Mouse (Mus musculus) A20 (cell line): ENCODE data around the gene Grm1.
"Not testable (repeated sequence)": the region's sequence is repeated elsewhere in the genome, so short reads cannot be mapped to it uniquely, and the experiment has no call there.

Experiments
- DNase-seq: peaks from one replicate; pipeline ENCODE4 v3.0.0-alpha.2; 2011; ENCODE audit warnings: low read depth, low spot score

Grm1 gene

GRCm38 (mm10) chr10:11081611-11082398 is at the start of gene Grm1:
Gene Grm1, minus strand, starts transcription at chr10:11082356.
- no peak for DNase-seq

- no peak for DNase-seq
Measured at GRCm38 (mm10) chr10:11121781-11122180, 39.6 kb upstream of the Grm1 start.

DNA sequence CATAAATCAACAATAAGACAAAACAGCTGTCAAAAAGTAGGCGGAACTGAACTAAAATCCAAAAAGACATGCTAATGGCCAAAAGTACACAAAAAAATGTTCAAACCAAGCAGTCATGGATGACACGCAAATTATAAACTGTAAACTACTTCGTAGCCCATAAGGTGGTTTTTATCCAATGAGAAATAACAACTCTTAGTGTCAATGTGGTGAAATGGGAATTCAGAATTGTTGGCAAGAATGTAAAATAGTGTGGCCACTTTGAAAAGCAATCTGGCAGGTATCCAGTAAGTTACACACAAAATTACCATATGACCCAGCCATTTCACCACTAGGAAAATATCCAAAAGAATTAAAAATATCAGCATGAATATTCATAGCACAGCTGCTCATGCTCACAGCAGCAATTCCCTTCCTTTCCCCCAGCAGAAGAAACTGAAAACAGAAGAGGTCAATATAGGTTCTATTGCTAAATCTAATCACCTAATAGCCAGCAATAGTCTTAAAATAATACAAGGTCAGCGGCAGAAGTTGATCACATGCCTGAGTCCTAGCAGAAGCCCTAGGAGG is 16.4 kb upstream of the Grm1 start:
- DNase-seq: no peak

GRCm38 (mm10) chr10:11086348-11086747 is 4.2 kb upstream of the Grm1 start:
- no peak for DNase-seq

- no peak for DNase-seq
Measured at GRCm38 (mm10) chr10:11080725-11081610, 1.2 kb downstream of the Grm1 start.

DNA sequence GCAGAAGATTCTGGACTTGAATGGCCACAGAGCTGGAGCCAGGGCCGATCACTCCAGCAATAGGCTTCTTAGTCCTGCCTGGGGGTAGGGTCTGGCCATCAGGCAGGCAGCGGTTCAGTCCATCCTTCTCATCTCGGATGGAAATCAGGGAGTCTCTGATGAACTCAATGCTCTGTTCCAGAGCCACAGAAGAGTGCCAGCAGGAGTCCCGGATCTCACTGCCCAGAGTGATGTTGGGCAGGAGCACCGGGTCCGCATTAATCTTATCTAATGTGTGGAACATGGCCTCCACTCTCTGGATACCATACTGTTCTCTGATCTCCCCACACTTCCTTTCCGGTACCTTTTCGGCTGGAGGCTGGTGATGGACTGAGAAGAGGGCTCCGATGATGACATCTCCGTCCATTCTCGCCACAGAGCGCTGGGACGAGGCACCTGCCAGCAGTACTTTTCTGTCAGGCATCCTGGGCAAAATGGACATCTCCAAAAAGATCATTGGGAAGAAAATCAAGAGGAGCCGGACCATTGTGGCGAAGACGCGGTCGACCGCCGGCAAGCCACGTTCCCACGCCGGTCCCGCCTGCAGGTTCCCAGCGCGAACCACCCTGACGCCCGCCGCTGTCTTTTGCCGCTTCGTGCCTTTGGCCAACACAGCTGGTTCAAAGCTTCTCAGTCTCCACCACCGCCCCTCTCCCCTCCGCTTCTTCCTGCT is 2.0 kb downstream of the Grm1 start:
- no peak for DNase-seq

GRCm38 (mm10) chr10:11079506-11079905 is 2.6 kb downstream of the Grm1 start:
- no peak for DNase-seq

- no peak for DNase-seq
Measured at GRCm38 (mm10) chr10:11065136-11065535, 17.0 kb downstream of the Grm1 start.

GRCm38 (mm10) chr10:11061318-11062071 is 20.7 kb downstream of the Grm1 start:
- DNase-seq: no peak

GRCm38 (mm10) chr10:11049361-11049760 is 32.8 kb downstream of the Grm1 start:
- DNase-seq: no peak

DNA sequence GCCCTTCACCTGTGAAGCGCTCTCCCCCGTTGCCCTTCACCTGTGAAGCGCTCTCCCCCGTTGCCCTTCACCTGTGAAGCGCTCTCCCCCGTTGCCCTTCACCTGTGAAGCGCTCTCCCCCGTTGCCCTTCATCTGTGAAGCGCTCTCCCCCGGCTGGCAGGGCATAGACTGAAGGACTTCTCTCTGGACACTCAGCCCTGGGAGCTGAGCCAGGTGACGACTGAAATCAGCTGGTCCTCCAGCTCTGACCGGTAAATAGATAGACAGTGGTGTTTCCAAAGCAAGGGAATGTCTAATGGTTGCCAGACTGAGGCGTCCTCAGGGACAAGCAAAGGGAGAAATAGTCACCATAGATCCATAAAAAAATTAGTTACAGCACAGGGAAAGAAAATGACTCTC is 36.7 kb downstream of the Grm1 start:
- not testable (repeated sequence) for DNase-seq

- DNase-seq: no peak
Measured at GRCm38 (mm10) chr10:11044455-11045106, 37.6 kb downstream of the Grm1 start.

GRCm38 (mm10) chr10:11039323-11039722 is 42.8 kb downstream of the Grm1 start:
- peak; percentile 1 for DNase-seq

GRCm38 (mm10) chr10:11032221-11032620 is 49.9 kb downstream of the Grm1 start:
- no peak for DNase-seq

DNA sequence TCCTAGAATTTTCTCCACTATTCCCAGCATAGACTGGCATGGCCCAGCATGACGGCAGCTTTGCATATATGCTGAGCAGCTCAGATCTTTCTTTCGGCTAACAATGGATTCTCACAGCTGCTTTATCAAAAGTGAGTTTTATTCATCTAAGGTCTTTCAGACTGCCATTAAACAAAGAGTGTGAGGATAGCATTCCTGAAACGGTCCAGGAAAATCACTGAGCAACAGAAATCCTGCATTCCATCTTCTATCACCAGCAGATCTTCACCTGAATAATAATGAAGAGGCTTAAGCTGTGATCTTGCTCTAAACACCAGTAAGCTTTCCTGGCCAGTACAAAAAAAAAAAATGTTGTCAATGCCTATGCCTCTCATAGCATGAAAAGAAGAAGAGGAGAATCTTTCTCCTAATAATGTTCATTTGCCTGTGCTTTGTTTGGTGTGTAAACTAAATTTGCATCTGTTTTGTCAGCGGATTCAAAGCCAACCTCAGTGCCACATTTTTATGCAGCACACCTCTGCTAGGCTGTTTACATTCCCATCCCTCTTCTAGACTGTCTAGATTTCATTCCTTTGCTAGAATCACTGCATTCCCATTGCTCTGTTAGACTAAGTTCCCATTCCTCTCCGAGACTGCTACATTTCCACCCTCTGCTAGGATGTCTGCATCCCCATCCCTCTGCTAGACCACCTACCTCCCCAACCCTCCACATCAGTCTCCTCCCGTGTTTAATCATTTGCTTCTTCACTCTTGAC is 56.2 kb downstream of the Grm1 start:
- no peak for DNase-seq

- DNase-seq: no peak
Measured at GRCm38 (mm10) chr10:11018970-11019531, 63.1 kb downstream of the Grm1 start.

GRCm38 (mm10) chr10:11013653-11014052 is 68.5 kb downstream of the Grm1 start:
- DNase-seq: no peak

DNA sequence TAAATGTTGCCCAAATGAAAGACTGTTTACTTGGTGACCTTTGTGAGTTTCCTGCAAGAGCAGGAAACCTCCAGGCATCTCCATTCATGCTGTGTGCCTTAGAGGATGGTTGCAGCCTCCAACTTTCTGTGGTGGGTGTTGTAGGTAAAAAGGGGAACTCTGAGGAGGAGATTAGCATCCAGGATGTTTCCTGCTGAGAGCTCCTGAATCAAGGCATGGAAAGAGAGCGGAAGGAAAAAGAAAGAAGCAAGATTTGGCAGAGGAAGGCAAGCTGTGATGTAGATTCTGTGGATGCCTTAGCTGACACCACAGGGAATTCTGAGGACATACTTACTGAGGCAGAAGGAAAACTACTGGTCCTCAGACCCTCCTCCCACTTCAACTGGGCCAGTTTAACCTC is 85.4 kb downstream of the Grm1 start:
- no peak for DNase-seq

GRCm38 (mm10) chr10:10991708-10992107 is 90.4 kb downstream of the Grm1 start:
- no peak for DNase-seq
